Mouse (Mus musculus): ENCODE measurements at regions not wholly inside any gene's neighbourhood (a gene's known extent, or its start where the extent isn't known, plus 50 kb on each side); places are given as distances from the start of the nearest gene placed in this dataset.
A peak's percentile ranks its signal among the peaks of the same experiment; 100 is the strongest.

DNA sequence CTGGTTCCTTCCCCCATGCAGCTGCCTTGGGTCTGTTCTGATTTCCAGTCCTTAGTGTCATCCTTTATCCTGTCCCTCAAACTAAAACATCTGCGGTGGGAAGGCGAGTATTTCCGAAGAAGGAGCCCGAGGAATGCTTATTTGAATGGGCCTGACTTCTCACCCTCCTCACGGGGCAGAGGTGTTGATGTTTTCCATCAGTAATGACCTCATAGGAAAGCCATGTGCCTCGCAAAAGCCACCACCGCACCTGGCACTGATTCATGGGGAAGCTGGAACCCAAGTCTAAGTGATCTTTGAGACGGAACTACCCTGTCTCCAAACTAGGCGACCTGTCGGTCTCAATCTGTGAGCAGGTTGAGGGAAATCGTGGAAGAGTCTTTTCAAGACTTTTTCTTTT is 117.8 kb upstream of the Dkk2 start:
- Histone ChIP-seq H3K9ac (no peak overlapping the region), H3K27me3 (replicated peaks) (no peaks in the 10 kb centered on the region), H3K4me1 (peaks cover 13% of the 10 kb centered on the region), H3K9me3 (no peaks in the 10 kb centered on the region), H3K4me2 (0 out of 2 replicates have a peak overlapping the region, but pooled peaks have one; percentile 16), H3K4me3 (no peak overlapping the region), H3K36me3 (no peaks in the 10 kb centered on the region), H3K27ac (replicated peaks) (no peak overlapping the region)
- ATAC-seq (ENCODE audit: extremely low read depth, insufficient number of reproducible peaks, low FRiP score, low TSS enrichment): no peak
- 37% methylated on average over 11 of the region's 11 CpGs for WGBS

DNA sequence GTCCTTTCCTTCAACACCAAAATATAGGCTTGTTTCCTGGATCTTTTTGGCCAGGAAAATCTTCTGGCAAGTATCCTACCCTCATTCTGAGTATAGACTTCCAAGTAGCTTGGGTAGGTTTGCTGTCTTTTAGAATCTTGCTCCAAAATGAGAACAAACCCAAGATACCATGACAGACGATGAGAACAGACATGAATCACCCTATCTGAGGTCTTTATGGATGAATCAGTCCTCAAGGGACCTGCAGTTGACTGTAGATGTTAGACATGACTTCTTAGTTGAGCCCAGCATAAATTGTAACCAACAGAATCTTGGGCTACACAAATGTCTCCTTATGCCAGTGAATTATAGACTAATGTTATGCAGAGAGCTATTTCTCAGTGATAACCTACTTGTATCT is 114.3 kb upstream of the Dkk2 start:
- Histone ChIP-seq H3K4me1 (peaks cover 13% of the 10 kb centered on the region), H3K4me3 (no peak overlapping the region), H3K27ac (replicated peaks) (no peak overlapping the region), H3K4me2 (no peak overlapping the region), H3K9me3 (peaks cover 5% of the 10 kb centered on the region; the same call in 1 of the 2 replicates), H3K27me3 (replicated peaks) (no peaks in the 10 kb centered on the region), H3K9ac (no peak overlapping the region), H3K36me3 (no peaks in the 10 kb centered on the region)
- ATAC-seq (ENCODE audit: extremely low read depth, insufficient number of reproducible peaks, low FRiP score, low TSS enrichment): no peak
- 52% methylated on average over 1 of the region's 1 CpGs for WGBS

DNA sequence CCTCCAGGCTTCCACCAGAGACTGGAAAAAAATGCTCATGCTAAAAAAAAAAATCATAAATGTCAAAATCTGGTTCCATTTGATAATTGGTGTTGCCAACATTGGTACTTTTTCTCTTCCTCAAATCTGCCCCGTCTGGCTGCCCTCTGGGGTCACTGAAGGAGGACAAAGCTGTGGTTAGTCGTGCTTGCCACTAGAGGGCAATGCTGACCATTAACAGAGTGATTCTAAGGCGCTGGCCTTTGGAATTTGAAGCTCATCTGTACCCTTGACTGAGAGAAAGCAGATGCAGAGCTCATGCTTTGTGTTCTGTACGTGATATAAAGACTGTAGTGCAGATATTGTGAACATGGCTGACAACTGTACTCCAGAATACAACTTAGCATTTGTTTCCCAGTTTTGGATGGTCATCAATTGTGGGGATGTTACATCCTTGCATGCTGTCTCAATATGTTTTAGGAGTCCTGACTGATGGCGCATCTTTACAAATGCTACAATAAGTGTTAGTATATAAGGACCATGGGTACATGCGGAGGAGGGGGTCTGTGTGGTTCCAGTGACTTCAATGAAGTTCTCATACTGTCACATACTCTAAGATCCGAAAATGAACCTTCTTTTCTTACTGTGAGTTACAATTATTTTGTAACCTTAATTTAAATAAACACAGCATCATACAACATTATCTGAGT is 109.0 kb upstream of the Dkk2 start:
- 40% methylated on average over 7 of the region's 7 CpGs for WGBS
- Histone ChIP-seq H3K27me3 (replicated peaks) (no peaks in the 10 kb centered on the region), H3K9me3 (peaks cover 5% of the 10 kb centered on the region; the same call in 1 of the 2 replicates), H3K27ac (replicated peaks) (no peak overlapping the region), H3K36me3 (no peaks in the 10 kb centered on the region), H3K4me2 (no peak overlapping the region), H3K4me1 (no peaks in the 10 kb centered on the region), H3K4me3 (no peak overlapping the region), H3K9ac (no peak overlapping the region)
- no peak for ATAC-seq (ENCODE audit: extremely low read depth, insufficient number of reproducible peaks, low FRiP score, low TSS enrichment)

DNA sequence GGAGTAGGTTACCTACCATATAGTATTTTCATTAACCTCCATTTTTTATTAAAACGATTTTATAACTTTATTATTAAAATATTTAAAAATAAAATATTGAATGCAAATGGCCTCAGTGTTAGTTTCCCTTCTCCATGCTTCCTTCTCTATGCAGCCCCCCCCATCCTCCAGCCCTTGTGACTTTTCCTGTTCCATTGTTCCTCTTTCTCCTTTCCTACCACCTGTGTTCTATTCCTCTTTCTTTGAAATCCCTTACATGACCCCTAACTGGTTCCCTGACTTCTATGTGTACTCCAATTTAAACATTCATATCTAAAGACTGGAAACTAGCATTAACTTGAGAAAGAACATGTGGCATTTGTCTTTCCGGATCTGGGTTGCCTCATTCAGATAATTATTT is 101.8 kb upstream of the Dkk2 start:
- Histone ChIP-seq H3K4me3 (no peak overlapping the region), H3K9ac (no peak overlapping the region), H3K36me3 (no peaks in the 10 kb centered on the region), H3K4me1 (no peaks in the 10 kb centered on the region), H3K9me3 (no peaks in the 10 kb centered on the region), H3K4me2 (no peak overlapping the region), H3K27me3 (replicated peaks) (no peaks in the 10 kb centered on the region), H3K27ac (replicated peaks) (no peak overlapping the region)
- ATAC-seq (ENCODE audit: extremely low read depth, insufficient number of reproducible peaks, low FRiP score, low TSS enrichment): no peak
- 69% methylated on average over 2 of the region's 2 CpGs for WGBS

DNA sequence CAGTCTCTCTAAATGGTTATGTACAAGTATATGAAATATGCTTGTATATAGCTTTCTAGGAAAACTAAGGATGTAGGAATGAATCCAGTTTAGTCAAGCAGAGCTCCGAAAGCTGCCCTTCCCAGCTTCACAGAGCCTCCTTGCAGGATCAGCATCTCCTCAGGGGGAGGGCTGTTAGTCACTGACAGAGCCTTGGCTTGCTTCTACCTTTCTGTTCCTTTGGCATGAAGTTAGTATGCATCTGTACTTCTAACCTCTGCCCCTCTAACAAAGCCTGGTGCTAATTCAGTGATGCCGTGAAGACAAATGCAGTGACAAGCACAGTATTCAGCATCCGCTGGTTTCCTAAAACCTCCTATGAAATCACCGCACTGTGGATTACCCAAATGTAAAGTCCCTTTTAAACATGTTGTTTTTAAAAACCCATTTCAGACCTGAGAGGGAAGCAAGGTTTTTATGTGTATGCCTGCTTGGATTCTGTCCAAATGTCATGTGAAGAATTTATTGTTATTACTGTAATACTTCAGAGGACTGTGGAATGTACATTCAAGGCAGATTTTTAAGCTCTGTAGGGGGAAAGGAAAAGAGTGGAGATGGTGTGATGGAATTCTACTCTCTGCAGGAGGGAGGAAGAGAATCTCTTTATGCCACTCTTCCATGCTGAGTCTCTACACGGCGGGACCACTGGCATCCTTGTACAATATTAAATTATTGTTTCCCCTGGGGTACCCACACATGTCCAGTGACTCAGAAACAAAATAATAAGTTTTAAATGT is 86.1 kb upstream of the Dkk2 start:
- Histone ChIP-seq H3K4me3 (no peak overlapping the region), H3K9me3 (no peaks in the 10 kb centered on the region), H3K36me3 (no peaks in the 10 kb centered on the region), H3K4me2 (no peak overlapping the region), H3K27ac (replicated peaks) (no peak overlapping the region), H3K27me3 (replicated peaks) (no peaks in the 10 kb centered on the region), H3K9ac (no peak overlapping the region), H3K4me1 (no peaks in the 10 kb centered on the region)
- ATAC-seq (ENCODE audit: extremely low read depth, insufficient number of reproducible peaks, low FRiP score, low TSS enrichment): no peak
- 70% methylated on average over 6 of the region's 6 CpGs for WGBS

DNA sequence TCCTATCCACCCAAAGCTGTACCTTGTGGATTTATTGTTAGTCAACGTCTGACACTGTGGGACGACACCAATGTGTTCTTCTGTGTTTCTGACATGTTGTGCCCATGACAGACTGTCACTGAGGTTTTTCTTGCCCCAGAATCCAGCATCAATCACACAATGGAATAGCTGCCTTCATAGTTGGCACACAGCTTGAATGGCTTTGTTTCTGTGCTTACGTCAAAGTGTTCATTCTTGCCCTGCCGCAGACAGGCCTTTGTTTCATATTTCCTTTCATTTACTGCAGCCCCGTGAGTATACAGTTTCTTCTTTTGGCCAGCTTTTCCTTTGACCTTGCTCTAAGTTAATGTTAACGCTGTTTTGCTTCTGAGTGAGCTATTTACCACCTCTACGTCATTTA is 78.9 kb upstream of the Dkk2 start:
- Histone ChIP-seq H3K27ac (replicated peaks) (no peak overlapping the region), H3K27me3 (replicated peaks) (no peaks in the 10 kb centered on the region), H3K9ac (no peak overlapping the region), H3K9me3 (no peaks in the 10 kb centered on the region), H3K4me2 (no peak overlapping the region), H3K4me1 (no peaks in the 10 kb centered on the region), H3K36me3 (no peaks in the 10 kb centered on the region), H3K4me3 (no peak overlapping the region)
- no peak for ATAC-seq (ENCODE audit: extremely low read depth, insufficient number of reproducible peaks, low FRiP score, low TSS enrichment)
- WGBS: 76% methylated on average over 7 of the region's 7 CpGs

DNA sequence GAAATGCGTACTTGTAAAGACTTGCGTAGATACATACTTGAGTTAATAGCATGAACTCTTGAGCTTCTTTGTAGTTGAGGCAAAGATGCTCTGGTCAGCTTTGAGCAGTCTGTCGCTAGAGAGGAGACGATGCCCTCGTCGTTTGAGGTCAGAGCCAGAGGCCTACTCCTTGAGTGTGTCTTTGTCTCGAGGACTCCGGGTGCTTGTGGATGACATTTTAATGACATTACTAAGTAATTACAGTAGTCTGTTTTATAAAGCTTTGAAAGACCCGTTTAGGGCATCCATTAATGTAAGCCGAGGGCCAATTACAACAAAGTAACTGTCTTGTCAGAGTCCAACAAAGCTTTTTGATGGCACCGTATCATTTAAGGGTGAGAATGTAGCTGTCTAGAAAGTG is 78.2 kb upstream of the Dkk2 start:
- H3K27me3 ChIP-seq (replicated peaks): no peaks in the 10 kb centered on the region
- no peaks in the 10 kb centered on the region for H3K4me1 ChIP-seq
- no peaks in the 10 kb centered on the region for H3K9me3 ChIP-seq
- no peak for ATAC-seq (ENCODE audit: extremely low read depth, insufficient number of reproducible peaks, low FRiP score, low TSS enrichment)
- H3K4me3 ChIP-seq: no peak overlapping the region
- H3K9ac ChIP-seq: no peak overlapping the region
- 70% methylated on average over 11 of the region's 11 CpGs for WGBS
- no peak overlapping the region for H3K27ac ChIP-seq (replicated peaks)
- no peak overlapping the region for H3K4me2 ChIP-seq
- no peaks in the 10 kb centered on the region for H3K36me3 ChIP-seq

DNA sequence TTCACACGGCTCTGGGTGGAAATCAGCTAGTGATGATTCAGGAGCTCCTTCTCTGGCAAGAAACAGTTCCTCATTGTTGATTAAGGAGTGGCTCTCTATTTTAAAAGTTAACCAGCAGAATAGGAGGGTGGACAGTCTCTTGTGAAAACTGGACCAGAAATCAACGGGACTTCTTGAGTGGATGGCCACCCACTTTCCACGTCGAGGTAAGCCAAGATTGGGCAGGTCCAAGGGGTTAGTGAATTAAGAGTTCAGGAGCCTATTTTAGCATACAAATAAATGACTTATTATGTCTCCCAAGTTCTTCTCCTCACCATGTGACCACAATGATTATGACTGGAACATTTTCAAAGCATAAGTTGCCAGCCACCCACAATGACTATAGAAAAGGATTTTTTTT is 77.7 kb upstream of the Dkk2 start:
- ATAC-seq (ENCODE audit: extremely low read depth, insufficient number of reproducible peaks, low FRiP score, low TSS enrichment): no peak
- Histone ChIP-seq H3K36me3 (no peaks in the 10 kb centered on the region), H3K4me1 (no peaks in the 10 kb centered on the region), H3K4me2 (no peak overlapping the region), H3K27ac (replicated peaks) (no peak overlapping the region), H3K9me3 (no peaks in the 10 kb centered on the region), H3K4me3 (no peak overlapping the region), H3K27me3 (replicated peaks) (no peaks in the 10 kb centered on the region), H3K9ac (no peak overlapping the region)
- 70% methylated on average over 4 of the region's 4 CpGs for WGBS

DNA sequence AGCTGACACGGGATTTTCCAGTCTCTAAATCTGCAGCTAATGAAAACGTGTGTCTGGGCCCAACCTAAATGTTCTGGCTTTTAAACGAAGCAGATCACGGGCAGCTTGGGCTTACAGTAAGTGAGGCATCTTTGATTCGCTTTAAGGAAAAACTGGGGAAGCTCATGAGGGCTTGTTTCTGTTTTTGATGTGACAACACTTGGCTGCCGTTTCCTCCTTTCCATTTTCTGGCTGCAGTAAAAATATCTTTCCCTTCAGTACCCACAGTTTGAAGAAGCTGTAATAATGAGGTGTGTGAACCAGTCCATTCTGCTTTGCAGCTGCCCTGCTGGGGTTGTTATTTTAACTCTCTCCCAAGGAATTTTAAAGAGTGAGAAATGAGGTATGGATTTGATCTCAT is 69.9 kb upstream of the Dkk2 start:
- Histone ChIP-seq H3K9ac (0 out of 2 replicates have a peak overlapping the region, but pooled peaks have one; percentile 28), H3K27me3 (replicated peaks) (no peaks in the 10 kb centered on the region), H3K9me3 (no peaks in the 10 kb centered on the region), H3K4me2 (no peak overlapping the region), H3K27ac (replicated peaks) (peak overlapping the region; percentile 53; the same call in 1 of the 2 replicates), H3K36me3 (no peaks in the 10 kb centered on the region), H3K4me3 (no peak overlapping the region), H3K4me1 (peaks cover 18% of the 10 kb centered on the region)
- 34% methylated on average over 6 of the region's 6 CpGs for WGBS
- ATAC-seq (ENCODE audit: extremely low read depth, insufficient number of reproducible peaks, low FRiP score, low TSS enrichment): no peak

DNA sequence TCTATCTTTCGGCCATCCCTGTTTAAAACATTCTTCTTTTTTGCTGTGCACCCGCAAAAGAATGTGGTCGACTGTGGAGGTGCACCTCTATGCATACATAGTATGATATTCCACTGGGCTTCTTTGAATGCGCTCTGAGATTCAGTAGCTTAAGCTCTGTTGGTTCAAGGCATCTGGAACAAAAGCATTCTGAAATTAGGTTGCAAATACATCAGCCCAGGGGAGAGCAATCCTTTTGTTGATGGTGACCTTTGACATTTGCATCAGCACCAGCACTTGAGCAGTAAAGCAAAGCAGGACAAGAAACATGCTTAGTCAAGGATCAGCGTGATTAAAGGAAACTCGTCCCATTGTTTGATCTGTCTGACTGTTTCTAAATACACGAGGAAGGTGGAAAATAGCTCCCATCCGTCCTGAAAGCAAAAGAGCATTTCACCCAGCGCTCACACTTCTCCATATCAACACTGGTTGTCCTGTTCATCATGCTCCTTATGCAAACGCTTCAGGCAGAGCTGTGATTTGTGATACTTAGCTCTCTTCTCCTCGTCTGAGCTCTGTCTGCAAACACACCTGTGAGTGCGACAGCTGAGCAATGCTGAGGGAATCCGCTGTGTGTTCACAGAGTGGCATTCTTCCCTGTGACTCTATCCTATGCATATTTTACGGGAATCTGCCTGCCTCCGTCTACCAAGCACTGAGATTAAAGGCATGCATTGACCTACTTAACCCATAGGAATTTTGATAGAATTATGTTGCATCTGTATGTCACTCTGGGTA is 67.4 kb upstream of the Dkk2 start:
- ATAC-seq (ENCODE audit: extremely low read depth, insufficient number of reproducible peaks, low FRiP score, low TSS enrichment): no peak
- Histone ChIP-seq H3K27me3 (replicated peaks) (no peaks in the 10 kb centered on the region), H3K4me3 (no peak overlapping the region), H3K9me3 (no peaks in the 10 kb centered on the region), H3K36me3 (no peaks in the 10 kb centered on the region), H3K27ac (replicated peaks) (no peak overlapping the region), H3K4me2 (no peak overlapping the region), H3K4me1 (peaks cover 29% of the 10 kb centered on the region), H3K9ac (no peak overlapping the region)
- 46% methylated on average over 15 of the region's 15 CpGs for WGBS

DNA sequence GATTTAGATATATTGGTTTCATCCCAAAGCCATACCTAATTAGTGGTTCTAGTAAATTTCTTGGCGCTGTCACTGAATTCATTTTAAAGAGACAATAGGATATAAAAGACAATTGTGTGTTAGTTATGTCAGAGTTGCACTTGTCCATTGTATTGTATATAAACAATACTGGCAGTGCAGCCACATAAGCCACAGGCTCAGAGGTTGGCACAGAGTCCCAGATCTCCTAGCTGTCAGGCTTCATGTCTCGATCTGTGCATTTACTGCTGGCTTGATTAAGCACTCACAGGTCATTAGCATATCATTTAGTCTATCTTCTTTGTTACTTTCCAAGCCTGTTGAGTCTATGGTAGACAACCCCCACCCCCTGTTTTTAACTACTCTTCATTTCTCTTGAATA is 66.6 kb upstream of the Dkk2 start:
- ATAC-seq (ENCODE audit: extremely low read depth, insufficient number of reproducible peaks, low FRiP score, low TSS enrichment): no peak
- H3K36me3 ChIP-seq: no peaks in the 10 kb centered on the region
- WGBS: 75% methylated on average over 2 of the region's 2 CpGs
- H3K27me3 ChIP-seq (replicated peaks): no peaks in the 10 kb centered on the region
- H3K9ac ChIP-seq: no peak overlapping the region
- no peaks in the 10 kb centered on the region for H3K9me3 ChIP-seq
- no peak overlapping the region for H3K27ac ChIP-seq (replicated peaks)
- peaks cover 35% of the 10 kb centered on the region for H3K4me1 ChIP-seq
- H3K4me3 ChIP-seq: no peak overlapping the region
- H3K4me2 ChIP-seq: no peak overlapping the region

All from heart, embryonic 13.5 days (tissue).